Mouse (Mus musculus) megakaryocyte, embryonic 14.5 days (primary cell): ENCODE measurements around the gene Sncg.

Experiments
- FLI1 ChIP-seq: IDR thresholded peaks from 2 replicates; pipeline ENCODE4 v1.6.1; 2012; ENCODE audit warnings: low read length, inconsistent platforms, mixed read lengths
- GATA1 ChIP-seq: IDR thresholded peaks from 3 replicates; pipeline ENCODE4 v1.6.1; 2012; ENCODE audit warnings: mixed read lengths, low read length, inconsistent platforms, borderline replicate concordance

DNA sequence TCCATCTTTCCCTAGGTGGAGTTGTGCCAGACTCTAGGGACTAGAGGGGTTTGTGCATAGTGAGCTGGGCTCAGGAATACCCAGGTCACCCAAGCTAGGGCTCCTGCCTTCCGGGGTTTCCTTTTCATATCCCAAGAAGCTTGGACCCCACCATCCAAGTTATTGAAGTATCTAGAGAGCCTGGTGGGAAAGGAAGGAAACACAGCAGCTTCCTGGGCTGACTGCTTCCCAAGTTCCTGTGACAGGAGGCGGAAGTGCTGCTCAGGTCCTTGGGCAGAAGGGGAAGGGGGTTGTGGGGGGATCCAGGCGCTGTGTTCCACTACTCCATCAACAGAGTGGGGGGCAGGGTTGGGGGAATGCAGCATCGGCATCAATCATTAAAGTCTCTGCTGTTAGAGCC, 2.5 kb upstream of the Sncg start:
- TF ChIP-seq GATA1 (no peak), FLI1 (no peak)
